Mouse (Mus musculus) G1E (cell line): Measurements from ENCODE around the gene Creg2.

Experiments
- CTCF ChIP-seq: IDR thresholded peaks from 2 replicates; pipeline ENCODE4 v1.5.1; 2012; ENCODE audit warnings: low read depth, low read length, inconsistent platforms, mixed read lengths
- GATA2 ChIP-seq: IDR thresholded peaks from 2 replicates; pipeline ENCODE4 v1.6.1; 2012; ENCODE audit warnings: low read depth, low read length, inconsistent platforms, borderline replicate concordance

DNA sequence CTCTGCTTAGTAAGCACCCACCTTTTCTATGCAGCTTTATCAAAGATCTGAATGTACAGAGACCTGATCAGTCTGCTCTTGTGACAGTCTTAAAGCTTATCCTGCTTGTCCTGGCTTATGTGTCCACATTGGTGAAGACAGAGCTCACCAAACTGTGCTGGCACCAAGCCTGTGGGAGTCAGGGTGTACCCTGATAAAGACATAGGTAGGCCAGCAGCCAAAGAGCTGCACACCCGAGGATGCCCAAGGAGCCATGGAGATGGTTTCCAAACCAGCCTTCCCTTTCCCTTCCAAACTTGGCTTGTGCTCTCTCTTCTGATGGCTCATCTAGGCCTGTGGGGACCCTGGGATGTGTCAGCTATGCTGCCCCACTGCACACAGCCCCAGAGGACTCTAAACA, 6.9 kb downstream of the Creg2 start:
- no peak for TF ChIP-seq GATA2
- TF ChIP-seq CTCF: no peak
